Mouse (Mus musculus) splenic B cell, adult 2 months (primary cell): ENCODE results near the gene Rrnad1.
A peak's percentile ranks its signal among the peaks of the same experiment; 100 is the strongest.

Experiments used
- DNase-seq: peaks from one replicate; pipeline ENCODE4 v3.0.0-alpha.2; 2011; ENCODE audit warnings: low read depth, low spot score
- H3K27me3 ChIP-seq: 2 replicates; pipeline ENCODE4 v1.6.1; 2012; ENCODE audit warnings: mild to moderate bottlenecking, low read length, moderate library complexity, mixed read lengths; ENCODE audit not compliant: control insufficient read depth, poor library complexity, insufficient read depth, severe bottlenecking
- H3K36me3 ChIP-seq: 2 replicates; pipeline ENCODE4 v1.6.1; 2012; ENCODE audit warnings: mild to moderate bottlenecking, low read length, moderate library complexity, mixed read lengths; ENCODE audit not compliant: control insufficient read depth, poor library complexity, insufficient read depth, severe bottlenecking

Rrnad1 gene

DNA sequence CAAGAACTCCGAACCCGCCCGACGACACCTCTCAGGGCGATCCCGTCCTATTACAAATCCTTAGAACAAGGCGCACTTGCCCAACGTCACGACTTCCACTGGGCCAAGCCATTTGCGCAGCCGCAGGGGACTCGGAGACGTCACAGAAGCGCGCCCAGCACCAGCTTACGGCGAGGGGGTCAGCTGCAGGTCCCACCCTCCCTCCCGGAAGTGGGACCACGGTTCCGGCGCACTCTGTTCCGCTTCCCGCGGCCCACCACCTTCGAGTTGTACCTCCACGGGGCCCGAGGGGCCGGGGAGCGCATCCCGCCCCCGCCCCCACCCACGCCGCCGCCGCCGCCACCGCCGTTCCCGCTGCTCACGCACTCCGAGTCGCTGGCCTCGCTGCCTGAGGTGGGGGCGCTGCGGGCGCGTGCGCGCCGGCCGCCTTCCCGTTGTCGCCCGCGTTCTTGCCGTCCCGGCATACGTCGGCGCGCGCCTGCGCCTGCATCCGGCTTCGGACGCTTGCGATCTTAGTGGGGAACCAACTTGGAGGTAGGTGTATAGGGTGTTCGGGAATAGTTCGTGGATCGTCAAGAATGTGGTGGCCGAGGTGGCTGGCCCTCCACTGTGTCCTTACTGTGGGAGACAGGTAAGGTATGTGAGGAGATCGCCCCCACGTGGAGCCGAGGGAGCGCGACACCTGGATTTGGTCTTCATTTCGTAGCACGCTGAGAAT, at the start of gene Rrnad1, which contains the start of gene Isg20l2:
TSS of gene Rrnad1 (minus strand) at position 640 of the 718 bp plus-strand sequence.
TSS of gene Isg20l2 (plus strand) at position 237 of the 718 bp plus-strand sequence.
- DNase-seq: peak; percentile 97

GRCm38 (mm10) chr3:87980085-87980484, 49.6 kb upstream of the Rrnad1 start:
- DNase-seq: no peak
- Histone ChIP-seq H3K36me3 (no peaks in the 10 kb centered on the region), H3K27me3 (no peaks in the 10 kb centered on the region)

More for the DNA sequence above, at the start of gene Rrnad1, which contains the start of gene Isg20l2:
- Histone ChIP-seq H3K36me3 (peaks cover 11% of the 10 kb centered on the region), H3K27me3 (no peaks in the 10 kb centered on the region)

DNA sequence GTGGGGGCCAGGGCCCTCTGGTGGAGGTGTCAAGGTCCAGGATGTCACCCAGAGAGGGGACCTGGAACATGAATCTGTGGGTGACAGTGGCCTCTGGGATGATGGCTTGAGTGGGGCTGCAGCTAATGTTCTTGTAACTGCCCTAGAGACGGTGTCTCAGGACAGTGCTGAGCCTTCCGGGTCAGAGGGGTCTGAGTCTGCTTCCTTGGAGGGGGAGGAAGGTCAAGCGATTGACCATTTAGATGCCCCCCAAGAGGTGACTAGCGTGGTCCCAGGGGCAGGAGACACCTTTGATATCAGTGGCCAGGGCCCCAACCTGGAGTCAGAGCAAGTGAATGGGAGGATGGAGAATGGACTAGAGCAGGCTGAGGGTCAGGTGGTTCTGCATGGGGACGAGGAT, 49.0 kb upstream of the Rrnad1 start:
- Histone ChIP-seq H3K27me3 (no peaks in the 10 kb centered on the region), H3K36me3 (no peaks in the 10 kb centered on the region)
- DNase-seq: no peak

GRCm38 (mm10) chr3:87974381-87974987, 44.0 kb upstream of the Rrnad1 start:
- DNase-seq: no peak
- Histone ChIP-seq H3K36me3 (no peaks in the 10 kb centered on the region), H3K27me3 (no peaks in the 10 kb centered on the region)

DNA sequence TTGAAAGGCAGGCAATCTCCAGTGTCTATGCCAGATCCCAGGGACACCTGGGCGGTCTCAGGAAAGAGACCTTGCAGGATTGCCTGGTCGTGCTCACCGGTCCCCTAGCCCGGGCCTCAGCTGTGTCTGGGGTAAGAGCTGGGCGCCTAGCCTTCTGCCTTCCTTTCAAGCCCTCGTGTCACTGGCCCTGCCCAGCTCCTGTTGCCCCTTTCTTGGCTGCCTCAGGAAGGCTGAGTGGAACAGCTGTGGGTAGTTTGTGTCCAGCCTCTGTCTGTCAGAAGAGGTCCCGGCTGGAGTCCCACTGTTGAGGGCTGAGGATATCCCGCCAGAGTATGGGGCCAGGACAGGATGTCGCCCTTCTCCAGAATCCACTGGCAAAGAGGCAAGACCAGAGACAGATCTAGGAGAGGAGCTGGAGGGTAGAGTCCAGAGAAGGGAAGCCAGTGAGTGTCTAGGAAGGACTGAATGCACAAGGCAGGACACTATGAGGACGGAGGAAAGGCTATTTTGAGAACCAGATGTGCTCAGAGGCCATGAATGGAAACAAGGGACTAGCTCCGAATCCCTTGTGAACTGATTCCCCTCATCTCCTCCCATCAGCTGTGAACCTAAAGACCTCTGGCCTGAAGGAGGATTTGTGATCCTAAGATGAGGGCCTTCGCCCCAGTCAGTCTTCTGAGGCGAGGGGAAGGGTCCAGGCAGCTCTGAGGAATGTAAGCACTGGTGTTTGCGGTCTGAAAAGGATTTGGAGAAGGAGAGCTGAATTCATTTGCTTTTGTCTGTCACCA, 43.3 kb upstream of the Rrnad1 start:
- no peaks in the 10 kb centered on the region for H3K27me3 ChIP-seq
- DNase-seq: no peak
- no peaks in the 10 kb centered on the region for H3K36me3 ChIP-seq

DNA sequence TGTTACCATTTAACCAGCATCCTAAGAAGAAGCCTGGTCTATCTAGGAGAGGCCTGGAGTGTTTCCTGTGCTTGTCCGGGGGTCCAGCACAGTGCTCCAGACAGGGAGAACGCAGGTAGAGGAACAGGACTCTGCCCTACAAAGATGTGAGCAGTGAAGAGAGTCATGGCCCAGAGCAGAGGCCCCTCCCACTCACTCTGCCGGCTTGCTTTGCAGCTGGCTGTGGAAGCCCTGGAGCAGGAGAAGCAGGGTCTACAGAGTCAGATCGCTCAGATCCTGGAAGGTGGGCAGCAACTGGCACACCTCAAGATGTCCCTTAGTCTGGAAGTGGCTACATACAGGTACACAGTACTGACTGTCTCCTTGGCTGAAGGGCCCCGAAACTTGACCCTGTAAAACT, 42.3 kb upstream of the Rrnad1 start:
- DNase-seq: no peak
- no peaks in the 10 kb centered on the region for H3K27me3 ChIP-seq
- H3K36me3 ChIP-seq: no peaks in the 10 kb centered on the region

DNA sequence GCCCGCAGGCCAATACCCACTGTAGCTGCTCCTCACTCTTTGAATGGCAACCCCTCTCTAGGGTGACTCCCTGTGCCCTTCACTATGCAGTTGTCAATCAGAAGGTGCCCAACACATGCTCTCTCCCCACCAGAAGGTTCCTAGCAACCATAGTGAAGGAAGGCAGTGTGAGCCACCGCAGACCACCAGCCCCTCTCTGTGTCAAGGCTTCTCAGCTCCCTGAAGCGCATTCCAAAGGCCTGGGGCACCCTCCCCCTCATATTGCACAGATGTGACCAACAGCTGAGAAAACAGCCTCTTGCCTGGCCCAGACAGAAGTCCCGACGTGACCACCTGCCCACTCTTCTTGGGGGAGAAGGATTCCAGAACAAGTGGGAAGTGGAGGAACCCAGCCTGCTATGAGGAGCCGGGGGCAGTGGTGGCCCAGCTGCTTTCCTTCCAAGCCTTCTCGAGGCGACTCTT, 41.7 kb upstream of the Rrnad1 start:
- no peak for DNase-seq
- no peaks in the 10 kb centered on the region for H3K36me3 ChIP-seq
- H3K27me3 ChIP-seq: no peaks in the 10 kb centered on the region

GRCm38 (mm10) chr3:87971489-87972202, 41.1 kb upstream of the Rrnad1 start:
- no peaks in the 10 kb centered on the region for H3K36me3 ChIP-seq

GRCm38 (mm10) chr3:87970939-87971488, 40.5 kb upstream of the Rrnad1 start, which contains the start of gene Nes:
TSS of gene Nes (plus strand) at chr3:87971078.
- Histone ChIP-seq H3K36me3 (no peaks in the 10 kb centered on the region), H3K27me3 (no peaks in the 10 kb centered on the region)
- no peak for DNase-seq

More at GRCm38 (mm10) chr3:87971489-87972202, 41.1 kb upstream of the Rrnad1 start:
- DNase-seq: no peak
- H3K27me3 ChIP-seq: no peaks in the 10 kb centered on the region

GRCm38 (mm10) chr3:87970184-87970938, 39.8 kb upstream of the Rrnad1 start:
- Histone ChIP-seq H3K36me3 (no peaks in the 10 kb centered on the region), H3K27me3 (no peaks in the 10 kb centered on the region)
- peak; percentile 78 for DNase-seq

DNA sequence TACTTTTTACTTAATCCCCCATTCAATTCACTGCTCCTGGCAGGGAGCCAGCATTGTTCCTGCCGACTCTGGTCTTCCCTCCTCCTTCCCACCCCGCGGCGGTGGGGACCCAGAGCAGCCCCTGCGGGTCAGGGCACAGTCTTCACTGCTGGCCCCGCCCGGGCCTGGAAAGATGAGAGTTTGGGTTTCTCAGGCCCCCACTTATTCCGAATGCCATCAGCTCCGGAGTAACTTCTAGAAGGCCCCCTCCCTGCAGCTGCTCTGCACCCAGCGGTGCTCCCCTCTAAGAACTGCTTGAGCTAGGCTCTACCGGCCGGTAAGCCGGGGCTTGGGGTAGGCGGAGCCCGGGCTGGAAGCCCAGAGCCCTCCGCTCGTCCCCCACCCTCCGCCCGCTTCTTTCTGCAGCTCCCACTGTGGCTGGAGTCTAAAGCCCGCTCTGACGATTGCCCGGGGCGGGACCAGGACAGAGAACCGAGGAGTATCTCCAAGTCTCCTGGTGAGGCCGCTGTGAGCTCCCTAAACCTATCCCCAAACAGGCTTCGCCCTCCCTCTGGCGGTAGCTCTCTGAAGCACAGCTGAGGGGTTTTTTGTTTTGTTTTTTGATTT, 30.2 kb upstream of the Rrnad1 start:
- Histone ChIP-seq H3K27me3 (no peaks in the 10 kb centered on the region; the same call in 1 of the 2 replicates), H3K36me3 (no peaks in the 10 kb centered on the region)
- DNase-seq: peak; percentile 78

DNA sequence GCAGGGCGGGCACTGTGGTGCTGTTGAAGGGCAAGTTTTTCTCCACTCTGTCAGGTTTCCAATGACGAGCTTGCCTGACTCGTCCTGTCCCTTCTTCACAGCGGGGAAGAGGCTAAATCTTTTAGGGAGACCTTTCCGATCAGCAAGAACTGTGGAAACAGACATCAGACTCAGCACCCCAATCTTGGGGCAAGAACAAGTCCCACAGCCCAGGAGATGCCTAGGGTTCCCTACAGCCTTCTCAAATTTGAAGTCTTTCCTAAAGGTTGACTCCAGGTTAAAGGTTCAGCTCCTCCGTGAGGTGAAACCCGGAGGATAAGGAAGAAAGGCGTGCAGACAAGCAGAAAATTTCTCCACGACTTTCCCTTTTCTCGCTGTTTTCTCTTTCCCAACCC, 29.7 kb upstream of the Rrnad1 start:
- H3K36me3 ChIP-seq: no peaks in the 10 kb centered on the region
- H3K27me3 ChIP-seq: no peaks in the 10 kb centered on the region; the same call in 1 of the 2 replicates
- DNase-seq: no peak

DNA sequence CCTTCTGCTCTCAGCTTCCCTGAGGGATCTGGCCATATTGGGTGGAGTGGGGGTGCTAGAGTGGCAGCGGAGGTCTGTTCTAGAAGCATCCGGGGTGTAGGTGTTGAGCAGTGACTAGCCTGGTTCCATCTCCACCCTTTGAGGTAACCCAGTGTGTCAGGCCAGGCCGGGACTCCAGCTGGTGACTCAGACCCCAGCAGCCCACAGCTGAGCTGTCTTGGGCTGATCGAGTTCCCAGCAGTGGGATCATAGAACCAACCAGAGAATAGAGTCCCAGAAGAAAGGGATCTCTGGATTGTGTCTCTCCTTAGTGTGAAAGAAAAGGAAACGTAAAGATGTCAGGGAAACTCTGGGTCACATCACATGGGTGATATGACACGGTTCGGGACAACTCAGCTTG, 28.9 kb upstream of the Rrnad1 start:
- no peaks in the 10 kb centered on the region for H3K36me3 ChIP-seq
- DNase-seq: no peak
- no peaks in the 10 kb centered on the region; the same call in 1 of the 2 replicates for H3K27me3 ChIP-seq
